Mouse (Mus musculus): ENCODE data around the gene Bcar3.

DNA sequence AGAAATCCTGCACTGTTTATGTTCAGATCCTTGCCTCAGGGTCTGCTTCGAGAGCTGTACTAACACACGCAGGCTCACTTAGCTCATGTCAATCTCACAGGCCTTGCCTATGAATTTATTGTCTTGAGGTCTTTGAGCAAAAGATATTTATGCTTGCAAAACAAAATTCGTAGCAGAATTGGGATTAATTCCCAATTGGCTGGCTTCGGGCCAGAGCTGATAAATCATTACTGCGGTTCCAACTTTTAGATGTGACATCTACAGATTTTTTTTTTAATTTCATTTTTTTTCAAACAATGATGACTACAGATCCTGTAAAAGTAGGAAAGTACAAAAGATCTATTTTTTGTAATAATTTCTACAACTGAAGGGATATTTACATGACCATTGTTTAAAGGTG lies 86.8 kb downstream of the Bcar3 start:
- no peak for TF ChIP-seq EP300 (IDR thresholded peaks at IDR 0.05; ENCODE audit: insufficient read depth, low read depth, low read length)
- TF ChIP-seq CTCF (IDR thresholded peaks at IDR 0.05; ENCODE audit: low read depth, low read length), result no peak
